Mouse (Mus musculus) CD4-positive naive resting alpha-beta T cell, adult 57 days (primary cell): ENCODE measurements around the gene Plgrkt. TPM values are rescaled to one million over a fixed set of nuclear protein-coding genes. Genes with fewer than 3 reads are reported as not detected.

Experiments used
- total RNA-seq: library from RNA; stranded (reverse); gene quantifications from one replicate; pipeline ENCODE4 v1.2.4, GENCODE M21; 2023

Plgrkt gene
- total RNA-seq = 187 TPM

DNA sequence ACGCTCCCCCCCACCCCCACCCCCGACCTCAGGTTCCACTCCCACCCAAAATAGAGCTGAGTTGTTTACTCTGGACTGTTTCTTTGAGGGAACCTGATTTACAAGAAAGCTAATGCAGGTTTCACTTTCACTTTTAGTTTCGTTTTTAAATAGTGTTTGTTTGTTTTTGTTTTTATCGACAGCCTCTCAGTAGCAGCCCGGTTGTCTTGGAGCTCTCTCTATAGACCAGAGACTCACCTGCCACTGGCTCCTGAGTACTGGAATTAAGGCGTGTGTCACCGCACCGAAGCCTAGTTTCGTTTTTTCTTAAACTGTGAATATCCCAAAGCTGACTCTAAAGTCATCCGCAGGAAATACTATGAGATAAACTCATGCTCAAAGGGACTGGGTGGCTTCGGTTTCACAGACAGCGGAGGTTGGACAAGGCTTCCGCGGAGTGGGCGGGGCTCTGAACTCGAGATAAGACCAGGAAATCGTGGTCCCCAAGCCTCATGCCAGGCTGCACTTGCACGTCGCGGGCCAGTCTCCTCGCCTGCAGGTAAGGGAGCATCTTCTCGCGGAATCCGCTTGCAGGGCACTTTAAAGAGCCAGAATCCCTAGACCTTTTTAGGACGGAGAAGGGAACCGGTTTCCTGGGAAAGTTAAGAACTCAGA is at the start of gene Plgrkt, which contains the start of gene Cd274:
Gene Plgrkt, minus strand, starts transcription at position 422 of the 654 bp plus-strand sequence.
Gene Cd274, plus strand, starts transcription at position 487 of the 654 bp plus-strand sequence.

DNA sequence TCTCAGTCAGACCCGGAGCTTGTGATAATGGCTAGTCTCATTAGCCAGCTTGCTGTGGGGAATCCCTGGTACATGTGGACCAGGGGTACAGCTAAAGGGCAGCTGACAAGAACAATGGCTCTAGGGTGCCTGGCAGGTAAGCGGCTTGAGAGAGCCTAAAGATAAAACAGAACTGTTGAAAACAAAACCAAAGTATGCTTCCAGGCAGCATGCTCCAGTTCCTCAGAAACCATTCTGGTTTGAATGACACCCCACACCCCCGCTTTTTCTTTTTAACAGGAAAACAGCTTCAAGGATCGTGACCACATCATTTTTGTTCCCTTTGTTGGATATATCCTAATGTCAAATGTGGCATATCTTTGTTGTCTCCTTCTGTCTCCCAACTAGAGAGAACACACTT is 43.4 kb upstream of the Plgrkt start, which contains the start of gene Pdcd1lg2:
Gene Pdcd1lg2, plus strand, starts transcription at position 301 of the 400 bp plus-strand sequence.

GRCm38 (mm10) chr19:29334068-29334745 is 33.0 kb downstream of the Plgrkt start, which contains the start of gene Rln1:
Gene Rln1, minus strand, starts transcription at chr19:29334670.

DNA sequence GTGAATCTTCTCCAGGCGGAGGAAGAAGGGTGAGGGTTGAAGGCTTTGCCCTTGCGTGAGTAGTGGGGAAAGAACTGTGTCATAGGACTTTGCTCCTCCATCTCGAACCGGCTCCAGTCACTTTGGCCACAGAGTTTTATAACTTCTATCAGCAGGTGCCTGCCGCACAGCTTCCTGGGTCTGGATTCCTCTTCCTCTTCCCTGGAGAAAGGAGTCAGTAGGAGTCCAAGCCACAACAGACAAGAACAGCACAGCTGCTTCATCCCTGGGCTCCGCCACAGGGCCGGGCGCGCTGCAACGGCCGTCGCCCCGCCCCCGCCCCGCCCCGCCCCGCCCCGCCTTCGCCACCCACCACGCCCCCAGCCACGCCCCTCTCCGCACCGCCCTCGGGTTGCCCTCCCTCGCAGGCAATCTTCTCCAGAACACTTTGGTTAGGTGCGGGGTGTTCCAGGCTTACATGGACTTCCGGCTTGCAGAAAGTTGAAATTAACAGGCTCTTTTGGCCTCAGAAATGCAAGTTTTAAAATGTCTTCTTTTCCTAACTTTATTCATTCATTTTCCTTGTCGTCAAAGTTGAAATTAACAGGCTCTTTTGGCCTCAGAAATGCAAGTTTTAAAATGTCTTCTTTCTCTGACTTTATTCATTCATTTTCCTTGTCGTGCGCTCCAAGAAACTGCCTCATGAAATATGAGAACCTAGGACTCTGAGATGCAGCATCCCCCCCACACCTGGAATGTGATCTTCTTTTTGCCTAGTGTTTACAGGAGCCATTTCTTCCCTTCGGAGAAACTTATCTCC is 41.9 kb downstream of the Plgrkt start, which contains the start of gene Insl6:
Gene Insl6, minus strand, starts transcription at position 304 of the 799 bp plus-strand sequence.

Other genes starting within 250 kb of the Plgrkt start
- gene Jak2, start 115.6 kb downstream of the Plgrkt start, total RNA-seq = 58.2 TPM
- gene Insl6, start 42.0 kb downstream of the Plgrkt start, total RNA-seq = 4.8 TPM
- gene Rln1, start 32.7 kb downstream of the Plgrkt start, total RNA-seq = not detected
- 24.1 TPM for gene Cd274, start 65 bp upstream of the Plgrkt start, total RNA-seq
- gene Pdcd1lg2, start 43.5 kb upstream of the Plgrkt start, total RNA-seq = 1.4 TPM
- 29.3 TPM for gene Ric1, start 154.9 kb upstream of the Plgrkt start, total RNA-seq